Mouse (Mus musculus): ENCODE results near the gene Gtf3c4. TPM values are rescaled to one million over a fixed set of nuclear protein-coding genes. Genes with fewer than 3 reads are reported as not detected.

The Gtf3c4 gene
- polyA plus RNA-seq, 1 experiment from 2014 or later = 29.0 TPM

GRCm38 (mm10) chr2:28863857-28864256 is 23.7 kb upstream of the Gtf3c4 start:
- Histone ChIP-seq H3K9me3 (ENCODE audit: low read depth, low read length) (no peaks in the 10 kb centered on the region), H3K4me3 (ENCODE audit: low read depth, low read length) (no peak overlapping the region), H3K4me1 (ENCODE audit: insufficient read depth) (no peaks in the 10 kb centered on the region), H3K9ac (no peak overlapping the region), H3K27ac (ENCODE audit: low read depth) (no peak overlapping the region), H3K27me3 (ENCODE audit: insufficient read depth, low read length) (no peaks in the 10 kb centered on the region), H3K36me3 (ENCODE audit: insufficient read depth) (peaks cover 89% of the 10 kb centered on the region), H3K4me2 (no peak overlapping the region)
- DNase-seq (no peak), ATAC-seq (ENCODE audit: insufficient read depth) (no peak)
- TF ChIP-seq CTCF (IDR thresholded peaks at IDR 0.05; ENCODE audit: low read depth) = 0 out of 2 replicates have a peak, but pooled peaks have one; percentile 26

- no peaks in the 10 kb centered on the region for H3K9me3 ChIP-seq (ENCODE audit: low read depth, low read length)
- 93% methylated on average over 8 of the region's 8 CpGs for WGBS
- H3K4me3 ChIP-seq (ENCODE audit: low read depth, low read length) = no peak overlapping the region
- DNase-seq (no peak), ATAC-seq (ENCODE audit: insufficient read depth) (no peak)
- no peak overlapping the region for H3K9ac ChIP-seq
- no peaks in the 10 kb centered on the region for H3K4me1 ChIP-seq (ENCODE audit: insufficient read depth)
- TF ChIP-seq CTCF (IDR thresholded peaks at IDR 0.05; ENCODE audit: low read depth) = no peak
- no peaks in the 10 kb centered on the region for H3K27me3 ChIP-seq (ENCODE audit: insufficient read depth, low read length)
- no peak overlapping the region for H3K27ac ChIP-seq (ENCODE audit: low read depth)
- peaks cover 92% of the 10 kb centered on the region for H3K36me3 ChIP-seq (ENCODE audit: insufficient read depth)
- no peak overlapping the region for H3K4me2 ChIP-seq
These were observed 20.7 kb upstream of the Gtf3c4 start for GRCm38 (mm10) chr2:28860678-28861423.

- Histone ChIP-seq H3K4me1 (ENCODE audit: insufficient read depth) (no peaks in the 10 kb centered on the region), H3K27ac (ENCODE audit: low read depth) (no peak overlapping the region), H3K36me3 (ENCODE audit: insufficient read depth) (peaks cover 87% of the 10 kb centered on the region), H3K4me3 (ENCODE audit: low read depth, low read length) (no peak overlapping the region), H3K9ac (no peak overlapping the region), H3K9me3 (ENCODE audit: low read depth, low read length) (no peaks in the 10 kb centered on the region), H3K27me3 (ENCODE audit: insufficient read depth, low read length) (no peaks in the 10 kb centered on the region), H3K4me2 (no peak overlapping the region)
- WGBS = 91% methylated on average over 4 of the region's 4 CpGs
- TF ChIP-seq CTCF (IDR thresholded peaks at IDR 0.05; ENCODE audit: low read depth) = no peak
- ATAC-seq (ENCODE audit: insufficient read depth) (no peak), DNase-seq (no peak)
These were observed 19.1 kb upstream of the Gtf3c4 start for GRCm38 (mm10) chr2:28859303-28859702.

- Histone ChIP-seq H3K4me2 (no peak overlapping the region), H3K9me3 (ENCODE audit: low read depth, low read length) (no peaks in the 10 kb centered on the region), H3K36me3 (ENCODE audit: insufficient read depth) (peaks cover 71% of the 10 kb centered on the region), H3K27me3 (ENCODE audit: insufficient read depth, low read length) (no peaks in the 10 kb centered on the region), H3K4me1 (ENCODE audit: insufficient read depth) (no peaks in the 10 kb centered on the region), H3K4me3 (ENCODE audit: low read depth, low read length) (no peak overlapping the region), H3K27ac (ENCODE audit: low read depth) (no peak overlapping the region), H3K9ac (no peak overlapping the region)
- no peak for ATAC-seq (ENCODE audit: insufficient read depth)
- TF ChIP-seq CTCF (IDR thresholded peaks at IDR 0.05; ENCODE audit: low read depth) = peak; percentile 19; the same call in 1 of the 2 replicates
- WGBS = 91% methylated on average over 2 of the region's 2 CpGs
- peak; percentile 22 for DNase-seq
These were observed 15.6 kb upstream of the Gtf3c4 start for GRCm38 (mm10) chr2:28855773-28856172.

- no peak overlapping the region for H3K4me3 ChIP-seq (ENCODE audit: low read depth, low read length)
- 84% methylated on average over 3 of the region's 3 CpGs for WGBS
- no peak for TF ChIP-seq CTCF (IDR thresholded peaks at IDR 0.05; ENCODE audit: low read depth)
These were observed 12.4 kb upstream of the Gtf3c4 start for GRCm38 (mm10) chr2:28852594-28852993.

GRCm38 (mm10) chr2:28848879-28849278 is 8.7 kb upstream of the Gtf3c4 start:
- Histone ChIP-seq H3K36me3 (ENCODE audit: insufficient read depth) (peaks cover 65% of the 10 kb centered on the region), H3K9me3 (ENCODE audit: low read depth, low read length) (no peaks in the 10 kb centered on the region), H3K27ac (ENCODE audit: low read depth) (no peak overlapping the region), H3K27me3 (ENCODE audit: insufficient read depth, low read length) (no peaks in the 10 kb centered on the region), H3K4me2 (no peak overlapping the region), H3K4me3 (ENCODE audit: low read depth, low read length) (no peak overlapping the region), H3K4me1 (ENCODE audit: insufficient read depth) (no peaks in the 10 kb centered on the region), H3K9ac (no peak overlapping the region)
- ATAC-seq (ENCODE audit: insufficient read depth) = no peak
- no peak for TF ChIP-seq CTCF (IDR thresholded peaks at IDR 0.05; ENCODE audit: low read depth)
- no peak for DNase-seq
- 89% methylated on average over 2 of the region's 2 CpGs for WGBS

More at GRCm38 (mm10) chr2:28852594-28852993, 12.4 kb upstream of the Gtf3c4 start:
- no peaks in the 10 kb centered on the region for H3K27me3 ChIP-seq (ENCODE audit: insufficient read depth, low read length)
- no peaks in the 10 kb centered on the region for H3K9me3 ChIP-seq (ENCODE audit: low read depth, low read length)
- H3K9ac ChIP-seq = no peak overlapping the region
- no peak for DNase-seq
- peaks cover 65% of the 10 kb centered on the region for H3K36me3 ChIP-seq (ENCODE audit: insufficient read depth)
- no peak for ATAC-seq (ENCODE audit: insufficient read depth)
- H3K4me2 ChIP-seq = no peak overlapping the region
- H3K4me1 ChIP-seq (ENCODE audit: insufficient read depth) = no peaks in the 10 kb centered on the region
- H3K27ac ChIP-seq (ENCODE audit: low read depth) = no peak overlapping the region

- TF ChIP-seq CTCF (IDR thresholded peaks at IDR 0.05; ENCODE audit: low read depth) = no peak
- no peak for DNase-seq
- H3K27ac ChIP-seq (ENCODE audit: low read depth) = no peak overlapping the region
- H3K36me3 ChIP-seq (ENCODE audit: insufficient read depth) = peaks cover 22% of the 10 kb centered on the region
- no peak for ATAC-seq (ENCODE audit: insufficient read depth)
- peak overlapping the region; percentile 97; the same call in 1 of the 2 replicates for H3K4me3 ChIP-seq (ENCODE audit: low read depth, low read length)
- peaks cover 12% of the 10 kb centered on the region for H3K4me1 ChIP-seq (ENCODE audit: insufficient read depth)
- no peaks in the 10 kb centered on the region for H3K9me3 ChIP-seq (ENCODE audit: low read depth, low read length)
- peak overlapping the region; percentile 90 for H3K4me2 ChIP-seq
- 78% methylated on average over 3 of the region's 3 CpGs for WGBS
- H3K9ac ChIP-seq = 0 out of 2 replicates have a peak overlapping the region, but pooled peaks have one; percentile 11
- no peaks in the 10 kb centered on the region for H3K27me3 ChIP-seq (ENCODE audit: insufficient read depth, low read length)
These were observed 1.9 kb upstream of the Gtf3c4 start for GRCm38 (mm10) chr2:28842042-28842441.

All from lung, embryonic 14.5 days (tissue).